Mouse (Mus musculus) cerebellum, adult (tissue): ENCODE measurements around the gene Ablim2.

Experiments
- ATAC-seq: cut with Nextera tagmentation; 2 replicates; pipeline ENCODE4 v1.9.2; 2017; ENCODE audit warnings: mild to moderate bottlenecking, moderate library complexity, mixed read lengths; ENCODE audit not compliant: insufficient number of reproducible peaks, low FRiP score, low TSS enrichment

Ablim2 gene

GRCm38 (mm10) chr5:35739005-35739404 is 18.7 kb upstream of the Ablim2 start:
- ATAC-seq, result no peak

GRCm38 (mm10) chr5:35739536-35740278 is 18.0 kb upstream of the Ablim2 start, which contains the start of gene Sh3tc1:
TSS of gene Sh3tc1 (minus strand) at chr5:35739987.
- ATAC-seq, result no peak

- ATAC-seq, result no peak
Measured at GRCm38 (mm10) chr5:35740716-35741115, 17.0 kb upstream of the Ablim2 start.

- ATAC-seq, result no peak
Measured at GRCm38 (mm10) chr5:35741225-35741820, 16.4 kb upstream of the Ablim2 start.

GRCm38 (mm10) chr5:35743238-35743951 is 14.3 kb upstream of the Ablim2 start:
- ATAC-seq, result no peak

- no peak for ATAC-seq
Measured at GRCm38 (mm10) chr5:35743990-35744722, 13.5 kb upstream of the Ablim2 start.

- no peak for ATAC-seq
Measured at GRCm38 (mm10) chr5:35745406-35745805, 12.3 kb upstream of the Ablim2 start.

GRCm38 (mm10) chr5:35746910-35747309 is 10.8 kb upstream of the Ablim2 start:
- ATAC-seq, result no peak

- no peak for ATAC-seq
Measured at GRCm38 (mm10) chr5:35749416-35749815, 8.3 kb upstream of the Ablim2 start.

GRCm38 (mm10) chr5:35750026-35750425 is 7.7 kb upstream of the Ablim2 start:
- no peak for ATAC-seq

- no peak for ATAC-seq
Measured at GRCm38 (mm10) chr5:35751016-35751415, 6.7 kb upstream of the Ablim2 start.

- no peak; the same call in 1 of the 2 replicates for ATAC-seq
Measured at GRCm38 (mm10) chr5:35755131-35755733, 2.4 kb upstream of the Ablim2 start.

- ATAC-seq, result no peak
Measured at GRCm38 (mm10) chr5:35756020-35756419, 1.7 kb upstream of the Ablim2 start.

GRCm38 (mm10) chr5:35756997-35757638 is 562 bp upstream of the Ablim2 start:
- peak; percentile 41 for ATAC-seq

- ATAC-seq, result peak; percentile 6; the same call in 1 of the 2 replicates
Measured at GRCm38 (mm10) chr5:35758081-35759053, 687 bp downstream of the Ablim2 start.

GRCm38 (mm10) chr5:35761323-35761722 is 3.6 kb downstream of the Ablim2 start:
- no peak for ATAC-seq

GRCm38 (mm10) chr5:35762388-35762787 is 4.7 kb downstream of the Ablim2 start:
- no peak for ATAC-seq

GRCm38 (mm10) chr5:35762850-35763249 is 5.2 kb downstream of the Ablim2 start:
- no peak for ATAC-seq

GRCm38 (mm10) chr5:35765909-35766308 is 8.2 kb downstream of the Ablim2 start:
- no peak for ATAC-seq
